ENCODE assay signal across 10 mouse cellular contexts in genomic region chrX:103991702-103992101, GRCm38 (mm10). TPM values are rescaled to one million over a fixed set of nuclear protein-coding genes. Genes with fewer than 3 reads are reported as not detected.
DNase-seq lines count a peak whose midpoint lies in the region; ATAC-seq and TF ChIP-seq lines count a peak whose summit lies in the region.
"Had no signal": no experiment of that assay in that cellular context is flagged by ENCODE, and none has a peak within 500 bp of the region (broad histone marks: within the 10 kb centered on the region; RNA-seq: fewer than 3 reads in every experiment).

No protein-coding gene starts in this region.

- TF ChIP-seq CTCF in heart, adult 2 months (IDR thresholded peaks at IDR 0.05), result peak; percentile 55

- no peaks in the 10 kb centered on the region for H3K27me3 ChIP-seq in heart, adult 2 months (ENCODE audit: control insufficient read depth, insufficient read depth, low read length)
- no peaks in the 10 kb centered on the region for H3K27me3 ChIP-seq in limb, embryonic 11.5 days (ENCODE audit: control insufficient read depth, insufficient read depth, low read length)

- H3K4me3 ChIP-seq in heart, adult 2 months, result no peak overlapping the region
- H3K4me3 ChIP-seq in limb, embryonic 11.5 days (ENCODE audit: low read depth, low read length), result no peak overlapping the region
- H3K4me3 ChIP-seq: neural tube, embryonic 13.5 days had no signal

- H3K9me3 ChIP-seq in limb, embryonic 11.5 days (ENCODE audit: control insufficient read depth, low read length), result no peaks in the 10 kb centered on the region
- H3K9me3 ChIP-seq: neural tube, embryonic 13.5 days had no signal

- no peak overlapping the region for H3K4me2 ChIP-seq in limb, embryonic 11.5 days (ENCODE audit: low read depth, severe bottlenecking)
- H3K4me2 ChIP-seq: neural tube, embryonic 13.5 days had no signal

- TF ChIP-seq POLR2A in heart, adult 2 months (IDR thresholded peaks at IDR 0.05; ENCODE audit: insufficient read depth, low read depth, low read length), result no peak

- no peak for TF ChIP-seq EP300 in heart, adult 2 months (IDR thresholded peaks at IDR 0.05; ENCODE audit: insufficient read depth, low read depth, low read length)

- no peak overlapping the region for H3K9ac ChIP-seq in heart, adult 2 months (ENCODE audit: low read depth, low read length)
- no peak overlapping the region for H3K9ac ChIP-seq in limb, embryonic 11.5 days (ENCODE audit: low read length)
- H3K9ac ChIP-seq: neural tube, embryonic 13.5 days had no signal

- no peaks in the 10 kb centered on the region for H3K4me1 ChIP-seq in heart, adult 2 months (ENCODE audit: control insufficient read depth, insufficient read depth, low read length)
- no peaks in the 10 kb centered on the region for H3K4me1 ChIP-seq in limb, embryonic 11.5 days (ENCODE audit: control insufficient read depth, insufficient read depth, low read length)
- H3K4me1 ChIP-seq: neural tube, embryonic 13.5 days had no signal

- ATAC-seq in limb, embryonic 11.5 days (ENCODE audit: insufficient number of reproducible peaks, low FRiP score, low TSS enrichment, low read depth), result no peak

- no peaks in the 10 kb centered on the region for H3K79me2 ChIP-seq in heart, adult 2 months (replicated peaks; ENCODE audit: control insufficient read depth, insufficient read depth, low read length)

- peak; percentile 6 to 20 for DNase-seq in heart, adult 2 months
- DNase-seq in heart, postnatal 25 days (ENCODE audit: low spot score), result no peak
- DNase-seq in 3T3-L1 (ENCODE audit: low read depth, low spot score) (peak; percentile 57), R1 (ENCODE audit: low read depth, low spot score) (peak; percentile 36)
- peak; percentile 39 for DNase-seq in limb, embryonic 11.5 days (ENCODE audit: low spot score)
- DNase-seq in right cerebral cortex, postnatal 25 days, result no peak
- no peak for DNase-seq in layer of hippocampus, adult 11-12 months (ENCODE audit: low spot score)
- no peak for DNase-seq in cerebellum, adult 18-20 months
- DNase-seq: thymus, adult 2 months had no signal

- no peaks in the 10 kb centered on the region for H3K36me3 ChIP-seq in heart, adult 2 months (ENCODE audit: control insufficient read depth, insufficient read depth, low read length)
- H3K36me3 ChIP-seq in limb, embryonic 11.5 days (ENCODE audit: control insufficient read depth, insufficient read depth, low read length), result no peaks in the 10 kb centered on the region
- H3K36me3 ChIP-seq: neural tube, embryonic 13.5 days had no signal

- 33% methylated on average over 10 of the region's 10 CpGs for WGBS in heart, adult 2 months
- WGBS in limb, embryonic 11.5 days, result 39% methylated on average over 10 of the region's 10 CpGs

- intact Hi-C loops in heart, adult 2 months (cut with DNase I), result loop anchor here (2.0 to 5.0 kb wide), 2 partner anchors 77 to 509 kb away; no protein-coding TSS in a partner anchor
- intact Hi-C loops in heart, postnatal 25 days (cut with DNase I), result loop anchor here (2.0 to 5.0 kb wide), 2 partner anchors 73 to 514 kb away; no protein-coding TSS in a partner anchor

- H3K27ac ChIP-seq in heart, adult 2 months, result no peak overlapping the region
- H3K27ac ChIP-seq in limb, embryonic 11.5 days (replicated peaks; ENCODE audit: low read depth, low read length), result no peak overlapping the region
- H3K27ac ChIP-seq: neural tube, embryonic 13.5 days had no signal

RNA-seq across cellular contexts. Expression of gene Rlim, which starts 10.6 kb away (rescaled TPM):
- total RNA-seq in heart, adult 2 months (2021), result 10 to 100 TPM; 21.4 to 28.0 TPM
- polyA plus RNA-seq in heart, adult 2 months (2012; rRNA removed), result 4.1 and 7.8 TPM in 2 replicates
- 10 to 100 TPM; 19.8 to 23.1 TPM for total RNA-seq in heart, postnatal 25 days (2021)
- polyA plus RNA-seq in limb, embryonic 11.5 days (2014; fragmentation: Nextera tagmentation; extraction: Ambion mirVana), result 41.5 and 44.5 TPM in 2 replicates

Comparison
In these comparisons a context has a peak if more than half of its experiments do, and no peak if none do; other contexts are left out.
1. DNase-seq: peak in heart, adult 2 months (2 of 2), 3T3-L1 (single experiment), R1 (single experiment) and limb, embryonic 11.5 days (single experiment); none in heart, postnatal 25 days (single experiment), right cerebral cortex, postnatal 25 days (single experiment), layer of hippocampus, adult 11-12 months (single experiment) and cerebellum, adult 18-20 months (0 of 2).